33 mouse cellular contexts compared by ENCODE assay signal in genomic region chr11:77545261-77545660, GRCm38 (mm10). TPM values are rescaled to one million over a fixed set of nuclear protein-coding genes. Genes with fewer than 3 reads are reported as not detected.
DNase-seq lines count a peak whose midpoint lies in the region; ATAC-seq and TF ChIP-seq lines count a peak whose summit lies in the region.
"Had no signal": no experiment of that assay in that cellular context is flagged by ENCODE, and none has a peak within 500 bp of the region (broad histone marks: within the 10 kb centered on the region; RNA-seq: fewer than 3 reads in every experiment).

No protein-coding gene starts in this region.

- no peaks in the 10 kb centered on the region for H3K27me3 ChIP-seq in liver, adult 2 months (ENCODE audit: control insufficient read depth, insufficient read depth, low read length)
- no peaks in the 10 kb centered on the region for H3K27me3 ChIP-seq in liver, embryonic 12.5 days (replicated peaks)
- H3K27me3 ChIP-seq in kidney, embryonic 14.5 days (ENCODE audit: control insufficient read depth, insufficient read depth, low read length), result no peaks in the 10 kb centered on the region
- H3K27me3 ChIP-seq: embryonic facial prominence, embryonic 12.5 days; embryonic facial prominence, embryonic 15.5 days; forebrain, embryonic 13.5 days; heart, embryonic 12.5 days; heart, embryonic 15.5 days; hindbrain, embryonic 13.5 days had no signal

- H3K36me3 ChIP-seq in liver, adult 2 months (ENCODE audit: control insufficient read depth, insufficient read depth, low read length), result peaks cover 60% of the 10 kb centered on the region
- peaks cover 92% of the 10 kb centered on the region for H3K36me3 ChIP-seq in liver, embryonic 12.5 days
- peaks cover 71% of the 10 kb centered on the region for H3K36me3 ChIP-seq in kidney, embryonic 14.5 days (ENCODE audit: control insufficient read depth, insufficient read depth, low read length)

- H3K9ac ChIP-seq in liver, adult 2 months (ENCODE audit: low read depth, low read length), result no peak overlapping the region
- H3K9ac ChIP-seq in liver, embryonic 12.5 days, result no peak overlapping the region
- no peak overlapping the region for H3K9ac ChIP-seq in kidney, embryonic 14.5 days (ENCODE audit: low read depth, low read length)
- H3K9ac ChIP-seq: embryonic facial prominence, embryonic 12.5 days; embryonic facial prominence, embryonic 15.5 days; forebrain, embryonic 13.5 days; heart, embryonic 12.5 days; heart, embryonic 15.5 days; hindbrain, embryonic 13.5 days had no signal

- H3K4me3 ChIP-seq in liver, adult 2 months (ENCODE audit: insufficient read depth, low read depth, low read length), result no peak overlapping the region
- H3K4me3 ChIP-seq in liver, embryonic 12.5 days, result no peak overlapping the region
- H3K4me3 ChIP-seq in kidney, embryonic 14.5 days (ENCODE audit: low read length), result no peak overlapping the region
- H3K4me3 ChIP-seq: embryonic facial prominence, embryonic 12.5 days; embryonic facial prominence, embryonic 15.5 days; forebrain, embryonic 10.5 days; forebrain, embryonic 13.5 days; gastrocnemius, adult 2 months; heart, embryonic 12.5 days; heart, embryonic 15.5 days; hindbrain, embryonic 10.5 days; hindbrain, embryonic 13.5 days had no signal

- no peaks in the 10 kb centered on the region for H3K9me3 ChIP-seq in liver, embryonic 12.5 days (replicated peaks)
- H3K9me3 ChIP-seq in kidney, embryonic 14.5 days (ENCODE audit: control insufficient read depth, low read length), result no peaks in the 10 kb centered on the region
- H3K9me3 ChIP-seq: embryonic facial prominence, embryonic 12.5 days; embryonic facial prominence, embryonic 15.5 days; forebrain, embryonic 10.5 days; forebrain, embryonic 13.5 days; heart, embryonic 12.5 days; heart, embryonic 15.5 days; hindbrain, embryonic 10.5 days; hindbrain, embryonic 13.5 days had no signal

- ATAC-seq in liver, embryonic 12.5 days, result no peak
- no peak for ATAC-seq in kidney, embryonic 14.5 days (ENCODE audit: low FRiP score, low TSS enrichment)
- ATAC-seq: activated CD4-positive, CD25-positive, alpha-beta regulatory T cell, adult 4 months; CD4-positive, CD25-positive, alpha-beta regulatory T cell, adult 4 months; forebrain, embryonic 13.5 days; forebrain, embryonic 16.5 days; hindbrain, embryonic 16.5 days; intestine, embryonic 16.5 days had no signal

- no peak for TF ChIP-seq CTCF in liver, adult 2 months (IDR thresholded peaks at IDR 0.05; ENCODE audit: low read depth, low read length)

- no peaks in the 10 kb centered on the region for H3K79me2 ChIP-seq in liver, adult 2 months (ENCODE audit: control insufficient read depth, insufficient read depth, low read length)

- no peak overlapping the region for H3K27ac ChIP-seq in liver, adult 2 months (replicated peaks; ENCODE audit: insufficient read depth, low read depth, low read length)
- H3K27ac ChIP-seq in liver, embryonic 12.5 days, result no peak overlapping the region
- H3K27ac ChIP-seq in kidney, embryonic 14.5 days (ENCODE audit: low read depth, low read length), result no peak overlapping the region
- H3K27ac ChIP-seq: embryonic facial prominence, embryonic 12.5 days; embryonic facial prominence, embryonic 15.5 days; forebrain, embryonic 10.5 days; forebrain, embryonic 13.5 days; gastrocnemius, adult 2 months; heart, embryonic 15.5 days; hindbrain, embryonic 10.5 days; hindbrain, embryonic 13.5 days had no signal

- H3K4me2 ChIP-seq in liver, embryonic 12.5 days, result no peak overlapping the region
- no peak overlapping the region for H3K4me2 ChIP-seq in kidney, embryonic 14.5 days (replicated peaks; ENCODE audit: low read depth, low read length)
- H3K4me2 ChIP-seq: embryonic facial prominence, embryonic 12.5 days; embryonic facial prominence, embryonic 15.5 days; forebrain, embryonic 13.5 days; heart, embryonic 12.5 days; heart, embryonic 15.5 days; hindbrain, embryonic 13.5 days had no signal

- no peaks in the 10 kb centered on the region for H3K4me1 ChIP-seq in liver, adult 2 months (ENCODE audit: control insufficient read depth, insufficient read depth, low read length)
- H3K4me1 ChIP-seq in liver, embryonic 12.5 days, result no peaks in the 10 kb centered on the region
- H3K4me1 ChIP-seq in kidney, embryonic 14.5 days (ENCODE audit: control insufficient read depth, insufficient read depth, low read length), result no peaks in the 10 kb centered on the region
- H3K4me1 ChIP-seq: embryonic facial prominence, embryonic 12.5 days; embryonic facial prominence, embryonic 15.5 days; forebrain, embryonic 10.5 days; forebrain, embryonic 13.5 days; heart, embryonic 12.5 days; heart, embryonic 15.5 days; hindbrain, embryonic 10.5 days; hindbrain, embryonic 13.5 days had no signal

- 56% methylated on average over 7 of the region's 7 CpGs for WGBS in liver, adult 2 months
- WGBS in liver, embryonic 12.5 days (ENCODE audit: insufficient replicate concordance), result 92% methylated on average over 7 of the region's 7 CpGs
- WGBS in kidney, embryonic 14.5 days, result 93% methylated on average over 7 of the region's 7 CpGs

- peak; percentile 78 for DNase-seq in liver, adult 2 months (ENCODE audit: extremely low read depth, low read depth, low spot score)
- DNase-seq in NIH3T3 (ENCODE audit: low read depth), result peak; percentile 79
- DNase-seq in fat pad, adult 2 months (ENCODE audit: extremely low read depth, low read depth, low spot score), result peak; percentile 30
- DNase-seq in right cerebral cortex, postnatal 4 days, result no peak
- no peak for DNase-seq in cerebellum, adult 11-12 months
- DNase-seq: adrenal gland, postnatal 25 days; cerebellum, adult 2 months; cerebellum, adult 9-11 months; cerebellum, postnatal 25 days; gastrocnemius, adult 2 months; gastrocnemius, postnatal 14 days; heart, adult 18-20 months; heart, postnatal 10 days; heart, postnatal 36 days had no signal

- no peak for TF ChIP-seq POLR2A in liver, adult 2 months (IDR thresholded peaks at IDR 0.05; ENCODE audit: extremely low read depth, insufficient read depth, low read length)

RNA-seq across cellular contexts. Expression of gene Gm10392, which starts 26.3 kb away (rescaled TPM):
- not detected in 2 replicates for total RNA-seq in liver, adult 2 months (2014; rRNA removed)
- polyA plus RNA-seq in liver, adult 2 months (2012; rRNA removed), result not detected in 2 replicates
- 0.12 and 0.19 TPM in 2 replicates for polyA plus RNA-seq in liver, embryonic 12.5 days (2016; fragmentation: Nextera tagmentation; extraction: Ambion mirVana)
- polyA plus RNA-seq in kidney, embryonic 14.5 days (2014; fragmentation: Nextera tagmentation; extraction: Ambion mirVana), result not detected in 2 replicates
- total RNA-seq: adrenal gland, adult 18-20 months; adrenal gland, postnatal 25 days; gastrocnemius, adult 2 months; gastrocnemius, postnatal 14 days; gastrocnemius, postnatal 4 days; heart, adult 18-20 months; heart, postnatal 10 days; heart, postnatal 36 days had no signal
- polyA plus RNA-seq: C2C12; cerebellum, adult 2 months; embryonic facial prominence, embryonic 12.5 days; forebrain, embryonic 16.5 days; frontal cortex, adult 2 months; heart, embryonic 12.5 days; hindbrain, embryonic 13.5 days had no signal

RNA-seq across cellular contexts. Expression of gene Trp53i13, which starts 29.5 kb away (rescaled TPM):
- total RNA-seq in liver, adult 2 months (2014; rRNA removed), result 1.5 and 1.6 TPM in 2 replicates
- polyA plus RNA-seq in liver, adult 2 months (2012; rRNA removed), result 5.8 and 6.2 TPM in 2 replicates
- polyA plus RNA-seq in liver, embryonic 12.5 days (2016; fragmentation: Nextera tagmentation; extraction: Ambion mirVana), result 9.3 and 11.1 TPM in 2 replicates
- polyA plus RNA-seq in kidney, embryonic 14.5 days (2014; fragmentation: Nextera tagmentation; extraction: Ambion mirVana), result 36.9 and 37.4 TPM in 2 replicates

RNA-seq across cellular contexts. Expression of gene Abhd15, which starts 30.3 kb away (rescaled TPM):
- total RNA-seq in liver, adult 2 months (2014; rRNA removed), result 43.0 and 44.8 TPM in 2 replicates
- 32.7 and 55.6 TPM in 2 replicates for polyA plus RNA-seq in liver, adult 2 months (2012; rRNA removed)
- 3.0 and 3.6 TPM in 2 replicates for polyA plus RNA-seq in liver, embryonic 12.5 days (2016; fragmentation: Nextera tagmentation; extraction: Ambion mirVana)
- polyA plus RNA-seq in kidney, embryonic 14.5 days (2014; fragmentation: Nextera tagmentation; extraction: Ambion mirVana), result 1.4 and 2.6 TPM in 2 replicates

RNA-seq across cellular contexts. Expression of gene Git1, which starts 51.9 kb away (rescaled TPM):
- 2.8 and 4.4 TPM in 2 replicates for total RNA-seq in liver, adult 2 months (2014; rRNA removed)
- polyA plus RNA-seq in liver, adult 2 months (2012; rRNA removed), result 8.9 and 11.2 TPM in 2 replicates
- polyA plus RNA-seq in liver, embryonic 12.5 days (2016; fragmentation: Nextera tagmentation; extraction: Ambion mirVana), result 3.1 and 3.2 TPM in 2 replicates
- 18.1 and 19.3 TPM in 2 replicates for polyA plus RNA-seq in kidney, embryonic 14.5 days (2014; fragmentation: Nextera tagmentation; extraction: Ambion mirVana)

RNA-seq across cellular contexts. Expression of gene Ankrd13b, which starts 55.8 kb away (rescaled TPM):
- 0.37 and 0.67 TPM in 2 replicates for total RNA-seq in liver, adult 2 months (2014; rRNA removed)
- polyA plus RNA-seq in liver, adult 2 months (2012; rRNA removed), result 4.8 and 8.0 TPM in 2 replicates
- 2.1 and 2.5 TPM in 2 replicates for polyA plus RNA-seq in liver, embryonic 12.5 days (2016; fragmentation: Nextera tagmentation; extraction: Ambion mirVana)
- 6.8 and 8.6 TPM in 2 replicates for polyA plus RNA-seq in kidney, embryonic 14.5 days (2014; fragmentation: Nextera tagmentation; extraction: Ambion mirVana)

Comparison
In these comparisons a context has a peak if more than half of its experiments do, and no peak if none do; other contexts are left out.
1. DNase-seq: peak in liver, adult 2 months (single experiment), NIH3T3 (single experiment) and fat pad, adult 2 months (single experiment); none in right cerebral cortex, postnatal 4 days (single experiment) and cerebellum, adult 11-12 months (single experiment).